Mouse (Mus musculus) spleen, adult 2 months (tissue): ENCODE results near the gene Prss53. TPM values are rescaled to one million over a fixed set of nuclear protein-coding genes. Genes with fewer than 3 reads are reported as not detected.

Experiments used
- DNase-seq, 2 experiments: peaks; one replicate each; pipeline versions ENCODE4 v3.0.0 to v3.0.0-alpha.2; 2012 to 2021; ENCODE audit warnings: low spot score in 2 of 2, low read depth in 1 of 2
- H3K27ac ChIP-seq: fragments of 200-500 bp; 2 replicates; pipeline ENCODE4 v1.5.1; 2012; ENCODE audit warnings: low read length, inconsistent platforms; ENCODE audit not compliant: insufficient read depth
- H3K27me3 ChIP-seq: fragments of 200-500 bp; 2 replicates; pipeline ENCODE4 v1.6.1; 2012; ENCODE audit warnings: mild to moderate bottlenecking, moderate library complexity, low read length, inconsistent platforms; ENCODE audit not compliant: control insufficient read depth, insufficient read depth
- H3K36me3 ChIP-seq: fragments of 200-500 bp; 2 replicates; pipeline ENCODE4 v1.6.1; 2012; ENCODE audit warnings: mild to moderate bottlenecking, low read length, inconsistent platforms; ENCODE audit not compliant: control insufficient read depth, insufficient read depth
- H3K4me1 ChIP-seq: fragments of 200-500 bp; 2 replicates; pipeline ENCODE4 v1.6.1; 2011; ENCODE audit warnings: inconsistent platforms; ENCODE audit not compliant: control insufficient read depth, insufficient read depth, insufficient read length
- H3K4me3 ChIP-seq: fragments of 200-500 bp; 2 replicates; pipeline ENCODE4 v1.5.1; 2011; ENCODE audit warnings: mild to moderate bottlenecking, inconsistent platforms; ENCODE audit not compliant: insufficient read depth, insufficient read length; ENCODE audit errors: extremely low read depth
- CTCF ChIP-seq: fragments of 200-500 bp; IDR thresholded peaks from 2 replicates; pipeline ENCODE4 v1.5.1; 2011; ENCODE audit warnings: mild to moderate bottlenecking, inconsistent platforms; ENCODE audit not compliant: insufficient read depth, insufficient read length, insufficient replicate concordance; ENCODE audit errors: extremely low read depth
- POLR2A ChIP-seq: fragments of 200-500 bp; IDR thresholded peaks from 2 replicates; pipeline ENCODE4 v1.6.1; 2011; ENCODE audit warnings: low read depth, low read length, inconsistent platforms
- WGBS: fragments of 180-500 bp; shearing (Covaris S2); methylation state at CpG from one replicate; pipeline ENCODE4 v1.1.7; 2018; 5-methylcytosine and 5-hydroxymethylcytosine counted together
- polyA plus RNA-seq: library from polyadenylated mRNA; depleted of rRNA; stranded (reverse); fragments of >200 nt; gene quantifications from 2 replicates; pipeline ENCODE4 v1.2.3, GENCODE M21; 2012

Gene Prss53
- polyA plus RNA-seq, 1 experiment: 1.7 TPM

- H3K27me3 ChIP-seq: no peaks in the 10 kb centered on the region
- H3K36me3 ChIP-seq: no peaks in the 10 kb centered on the region; the same call in 1 of the 2 replicates
- H3K4me1 ChIP-seq: peaks cover 2% of the 10 kb centered on the region; the same call in 1 of the 2 replicates
- WGBS: 76% methylated on average over 5 of the region's 5 CpGs
- DNase-seq: no peak
- no peak for TF ChIP-seq POLR2A
- TF ChIP-seq CTCF: no peak
- H3K4me3 ChIP-seq: no peak overlapping the region
- no peak overlapping the region for H3K27ac ChIP-seq
Measured at GRCm38 (mm10) chr7:127894480-127894879, 3.7 kb upstream of the Prss53 start.

- Histone ChIP-seq H3K27ac (no peak overlapping the region), H3K4me3 (no peak overlapping the region), H3K36me3 (peaks cover 19% of the 10 kb centered on the region), H3K4me1 (peaks cover 1% of the 10 kb centered on the region; the same call in 1 of the 2 replicates), H3K27me3 (no peaks in the 10 kb centered on the region)
- no peak for TF ChIP-seq CTCF
- no peak for TF ChIP-seq POLR2A
- 50% methylated on average over 3 of the region's 3 CpGs for WGBS
- DNase-seq: no peak
Measured at GRCm38 (mm10) chr7:127888821-127889220, 1.9 kb downstream of the Prss53 start.

GRCm38 (mm10) chr7:127887781-127888180, 3.0 kb downstream of the Prss53 start:
- H3K27me3 ChIP-seq: no peaks in the 10 kb centered on the region
- H3K4me1 ChIP-seq: peaks cover 3% of the 10 kb centered on the region; the same call in 1 of the 2 replicates
- H3K27ac ChIP-seq: no peak overlapping the region
- DNase-seq: no peak
- TF ChIP-seq POLR2A: no peak
- WGBS: 84% methylated on average over 3 of the region's 3 CpGs
- H3K4me3 ChIP-seq: no peak overlapping the region
- peaks cover 26% of the 10 kb centered on the region for H3K36me3 ChIP-seq

- Histone ChIP-seq H3K4me3 (no peak overlapping the region), H3K27ac (no peak overlapping the region), H3K36me3 (peaks cover 32% of the 10 kb centered on the region), H3K4me1 (peaks cover 3% of the 10 kb centered on the region; the same call in 1 of the 2 replicates), H3K27me3 (no peaks in the 10 kb centered on the region)
- 90% methylated on average over 8 of the region's 8 CpGs for WGBS
- no peak for TF ChIP-seq CTCF
- no peak for TF ChIP-seq POLR2A
- no peak for DNase-seq
Measured at GRCm38 (mm10) chr7:127887191-127887590, 3.6 kb downstream of the Prss53 start.

- no peak for DNase-seq
- WGBS: 94% methylated on average over 6 of the region's 6 CpGs
- H3K36me3 ChIP-seq: peaks cover 36% of the 10 kb centered on the region
Measured at GRCm38 (mm10) chr7:127886551-127886950, 4.2 kb downstream of the Prss53 start.

GRCm38 (mm10) chr7:127885951-127886350, 4.8 kb downstream of the Prss53 start:
- TF ChIP-seq CTCF (no peak), POLR2A (no peak)
- Histone ChIP-seq H3K27ac (no peak overlapping the region), H3K27me3 (no peaks in the 10 kb centered on the region), H3K4me1 (peaks cover 3% of the 10 kb centered on the region; the same call in 1 of the 2 replicates), H3K36me3 (peaks cover 40% of the 10 kb centered on the region), H3K4me3 (no peak overlapping the region)
- no peak for DNase-seq
- 57% methylated on average over 6 of the region's 6 CpGs for WGBS

More at GRCm38 (mm10) chr7:127886551-127886950, 4.2 kb downstream of the Prss53 start:
- H3K27ac ChIP-seq: no peak overlapping the region
- no peaks in the 10 kb centered on the region for H3K27me3 ChIP-seq
- H3K4me1 ChIP-seq: peaks cover 3% of the 10 kb centered on the region; the same call in 1 of the 2 replicates
- TF ChIP-seq POLR2A (no peak), CTCF (no peak)
- H3K4me3 ChIP-seq: no peak overlapping the region

GRCm38 (mm10) chr7:127880431-127880830, 10.3 kb downstream of the Prss53 start:
- WGBS: 95% methylated on average over 12 of the region's 12 CpGs
- DNase-seq: no peak
- peaks cover 3% of the 10 kb centered on the region; the same call in 1 of the 2 replicates for H3K4me1 ChIP-seq
- TF ChIP-seq CTCF (no peak), POLR2A (no peak)
- H3K36me3 ChIP-seq: peaks cover 46% of the 10 kb centered on the region
- H3K27me3 ChIP-seq: no peaks in the 10 kb centered on the region
- H3K4me3 ChIP-seq: no peak overlapping the region
- H3K27ac ChIP-seq: no peak overlapping the region
